Mouse (Mus musculus) ES-Bruce4 (cell line): ENCODE data around the gene Ryr1.

ENCODE experiments used
- CTCF ChIP-seq: IDR thresholded peaks from one replicate; pipeline ENCODE4 v1.8.1; 2011; ENCODE audit warnings: low read depth, low read length
- EP300 ChIP-seq: IDR thresholded peaks from 2 replicates; pipeline ENCODE4 v1.6.1; 2011; ENCODE audit warnings: low read depth, low read length; ENCODE audit not compliant: insufficient read depth
- POLR2A ChIP-seq: IDR thresholded peaks from one replicate; pipeline ENCODE4 v1.8.1; 2011; ENCODE audit warnings: low read length; ENCODE audit not compliant: insufficient read depth

DNA sequence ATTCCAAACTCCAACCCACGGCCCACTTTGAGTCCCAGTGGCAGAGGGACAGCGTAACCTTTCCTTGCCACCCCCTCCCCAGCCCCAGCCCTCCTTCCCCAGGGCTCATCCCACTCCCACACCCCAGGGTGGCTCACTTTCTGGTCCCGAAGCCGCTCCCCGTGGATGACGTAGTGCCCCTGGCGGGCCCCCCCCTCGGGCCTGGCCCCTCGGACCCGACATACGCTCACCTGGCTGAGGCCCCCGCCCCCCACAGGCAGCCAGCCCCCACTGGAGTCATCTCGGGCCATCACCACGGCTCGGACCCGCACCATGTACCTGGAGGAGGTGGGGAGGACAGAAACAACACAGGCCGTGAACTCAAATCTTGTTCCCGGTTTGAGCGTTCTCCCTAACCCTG lies 42.7 kb upstream of the Ryr1 start:
- TF ChIP-seq CTCF (no peak), EP300 (no peak), POLR2A (no peak)
